Mouse (Mus musculus) kidney, postnatal 36 days (tissue): Measurements from ENCODE around the gene Gm10065.
"Not testable (repeated sequence)": the region's sequence is repeated elsewhere in the genome, so short reads cannot be mapped to it uniquely, and the experiment has no call there.

Experiments
- DNase-seq, 2 experiments: peaks; one replicate each; pipeline ENCODE4 v3.0.0; 2021 to 2022; ENCODE audit warnings: mixed read lengths in 2 of 2

Gene Gm10065

DNA sequence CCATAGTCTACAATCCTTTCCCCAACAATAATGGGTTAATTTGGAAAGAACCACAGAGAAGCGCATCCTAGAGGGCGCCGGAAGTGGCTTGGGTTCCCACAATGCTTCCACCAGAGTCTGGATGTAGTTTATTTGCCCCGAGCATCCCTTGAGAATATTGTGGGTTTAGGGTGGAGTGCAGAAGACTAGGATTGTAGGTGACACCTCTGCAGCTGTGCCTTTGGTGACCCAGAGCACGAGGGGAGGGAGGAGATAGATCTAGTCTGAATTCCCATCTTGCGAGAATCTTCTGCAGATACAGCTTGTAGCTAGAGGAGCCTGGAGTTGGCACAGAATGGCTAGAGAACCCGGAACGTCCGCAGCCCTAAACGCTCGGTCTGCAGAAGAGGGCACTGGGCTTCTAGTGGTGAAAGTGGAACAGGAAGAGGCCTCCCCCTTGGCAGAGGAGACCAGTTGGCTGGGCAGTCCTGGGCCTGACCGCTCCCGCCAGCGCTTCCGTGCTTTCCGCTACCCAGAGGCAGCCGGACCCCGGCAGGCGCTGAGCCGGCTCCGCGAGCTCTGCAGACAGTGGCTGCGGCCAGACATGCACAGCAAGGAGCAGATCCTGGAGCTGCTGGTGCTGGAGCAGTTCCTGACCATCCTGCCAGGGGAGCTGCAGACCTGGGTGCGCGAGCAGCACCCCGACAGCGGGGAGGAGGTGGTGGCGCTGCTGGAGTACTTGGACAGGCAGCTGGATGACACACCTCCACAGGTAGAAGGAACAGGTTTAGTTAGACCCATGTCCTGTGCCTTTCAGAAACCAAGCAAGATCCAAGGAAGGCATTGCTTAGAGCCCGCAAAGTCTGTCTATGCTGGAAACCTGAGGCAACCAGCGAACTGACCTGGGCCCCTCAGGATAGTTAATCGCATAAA is at the start of gene Gm10065, which contains the start of gene Zkscan4:
Gene Gm10065 (minus strand): TSS at position 683 of the 912 bp plus-strand sequence.
Gene Zkscan4 (plus strand): TSS at position 149 of the 912 bp plus-strand sequence.
- peak; percentile 63 to 72 for DNase-seq

DNA sequence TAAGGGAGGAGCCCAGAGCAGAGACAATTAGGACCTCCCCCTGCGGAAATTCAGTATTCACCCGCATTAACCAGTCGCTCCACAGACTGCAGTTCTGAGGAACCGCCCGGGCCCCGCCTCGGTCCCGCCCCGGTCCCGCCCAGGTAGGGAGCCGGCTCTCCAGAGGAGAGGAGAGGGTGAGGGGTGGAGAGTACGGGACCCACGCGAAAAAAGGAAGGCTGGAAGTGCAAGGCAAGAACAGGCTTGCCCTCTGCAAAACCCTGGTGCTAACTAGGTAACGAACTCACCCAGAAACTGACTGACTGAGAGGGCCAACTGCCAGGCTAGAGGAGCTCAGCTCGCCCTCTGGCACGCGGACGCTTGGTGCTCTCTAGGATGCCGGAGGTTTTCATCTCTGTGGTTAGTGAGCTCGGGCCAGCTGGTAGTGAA is 27.0 kb upstream of the Gm10065 start:
- DNase-seq: peak; percentile 85 to 91

DNA sequence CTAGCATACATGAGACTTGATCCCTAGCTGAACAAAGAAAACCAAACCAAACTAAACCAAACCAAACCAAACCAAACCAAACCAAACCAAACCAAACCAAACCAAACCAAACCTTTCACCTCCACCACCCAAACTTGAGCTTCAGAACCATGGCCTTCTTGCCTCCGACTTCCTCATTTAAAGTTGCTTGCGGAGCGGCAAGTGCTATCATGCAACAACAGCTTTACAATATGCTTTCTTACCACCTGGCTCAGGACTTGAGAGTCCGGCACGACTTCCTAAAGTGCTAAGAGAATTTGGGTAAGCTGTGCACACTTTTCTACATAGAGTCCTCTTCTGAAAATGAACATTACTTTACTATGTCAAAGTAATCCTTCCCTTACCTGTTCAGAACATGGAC is 23.1 kb upstream of the Gm10065 start:
- DNase-seq: no peak

DNA sequence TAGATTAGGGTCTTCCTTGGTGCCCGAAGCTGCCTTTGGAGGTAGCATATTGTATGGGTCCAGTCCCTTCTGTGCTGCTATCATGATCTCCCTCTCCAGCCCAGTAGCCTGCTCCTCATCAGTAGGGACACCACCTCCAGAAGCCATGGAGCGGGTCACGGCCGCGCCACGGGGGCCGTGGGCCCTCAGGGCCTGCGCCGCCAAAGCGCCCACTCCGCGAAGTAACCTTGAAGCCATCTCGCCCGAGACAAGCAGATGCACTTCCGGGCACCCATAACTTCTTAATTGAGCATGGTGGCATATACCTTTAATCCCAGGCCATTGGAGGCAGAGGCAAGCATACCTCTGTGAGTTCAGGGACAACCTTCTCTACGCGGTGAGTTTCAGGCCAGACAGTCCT is 21.9 kb upstream of the Gm10065 start, which contains the start of gene Gm11273:
Gene Gm11273 (minus strand): TSS at position 237 of the 400 bp plus-strand sequence.
- DNase-seq: not testable (repeated sequence)

DNA sequence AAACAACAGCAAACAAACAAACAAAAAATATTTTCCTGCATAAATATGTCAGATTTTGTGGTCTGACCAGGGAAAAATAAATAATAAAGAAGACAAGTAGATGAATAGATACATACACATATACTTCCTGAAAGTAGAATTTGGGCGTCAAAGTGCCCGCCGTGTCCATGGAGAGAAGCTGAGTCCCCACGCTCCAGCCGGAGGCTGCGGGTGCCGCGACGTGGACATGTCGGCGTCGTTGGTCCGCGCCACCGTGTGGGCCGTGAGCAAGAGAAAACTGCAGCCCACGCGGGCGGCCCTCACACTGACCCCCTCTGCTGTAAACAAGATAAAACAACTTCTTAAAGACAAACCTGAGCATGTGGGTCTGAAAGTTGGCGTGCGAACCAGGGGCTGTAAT is 15.8 kb upstream of the Gm10065 start, which contains the start of gene AK157302:
Gene AK157302 (plus strand): TSS at position 144 of the 400 bp plus-strand sequence.
- peak; percentile 8 to 29 for DNase-seq

DNA sequence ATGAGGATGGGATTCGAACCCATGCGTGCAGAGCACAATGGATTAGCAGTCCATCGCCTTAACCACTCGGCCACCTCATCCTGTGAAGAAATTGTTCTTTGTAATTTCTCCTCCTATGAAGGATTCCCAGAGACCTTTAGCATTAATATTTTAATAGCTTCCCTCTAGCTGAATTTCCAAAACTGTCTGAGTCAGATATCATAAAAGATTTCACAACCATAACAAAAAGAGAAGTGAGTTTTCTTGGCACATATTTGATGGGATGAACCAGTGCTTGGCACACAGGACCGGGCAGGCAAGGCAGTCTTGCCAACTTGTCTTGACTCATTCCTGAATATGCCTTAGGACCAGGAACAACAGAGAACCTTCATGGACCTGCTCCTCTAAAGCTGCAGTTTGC is 13.6 kb upstream of the Gm10065 start:
- DNase-seq: no peak

DNA sequence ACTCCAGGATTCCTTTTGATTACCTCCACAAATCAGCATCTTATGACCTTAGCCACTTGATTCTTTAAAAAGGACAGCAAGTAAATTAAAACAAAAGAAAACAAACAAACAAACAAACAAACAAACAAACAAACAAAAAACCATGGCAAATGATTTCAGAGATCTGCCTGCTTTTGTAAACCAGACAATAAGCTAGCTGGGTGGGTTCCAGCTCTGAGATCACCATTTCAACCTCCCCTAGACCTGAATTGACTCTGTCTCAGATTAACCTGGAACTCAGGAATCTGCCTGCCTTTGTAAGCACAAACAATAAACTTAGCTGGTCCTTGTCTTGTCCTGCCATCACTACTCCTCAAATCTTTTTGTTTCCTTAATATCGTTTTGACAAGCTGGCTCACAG is 7.6 kb upstream of the Gm10065 start:
- no peak for DNase-seq

DNA sequence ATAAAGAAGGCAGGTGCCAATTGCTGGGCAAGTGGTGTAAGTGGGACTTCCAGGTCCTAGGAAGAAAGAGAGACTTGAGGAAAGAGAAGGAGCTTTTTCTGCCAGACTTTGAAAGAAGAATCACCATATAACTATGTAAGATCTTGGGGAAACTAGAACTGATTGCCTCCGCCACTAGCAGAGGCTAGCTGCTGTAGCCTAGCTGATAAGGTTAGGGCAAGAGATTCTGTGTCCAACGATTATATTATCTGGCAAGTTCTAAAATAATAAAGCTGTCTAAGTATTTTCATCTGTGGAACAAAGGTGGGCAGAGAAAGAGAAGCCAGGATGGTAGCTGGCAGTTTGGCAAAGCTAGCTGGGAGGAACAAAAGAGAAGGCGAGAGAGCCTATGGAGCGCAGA is 6.8 kb downstream of the Gm10065 start:
- DNase-seq: no peak

DNA sequence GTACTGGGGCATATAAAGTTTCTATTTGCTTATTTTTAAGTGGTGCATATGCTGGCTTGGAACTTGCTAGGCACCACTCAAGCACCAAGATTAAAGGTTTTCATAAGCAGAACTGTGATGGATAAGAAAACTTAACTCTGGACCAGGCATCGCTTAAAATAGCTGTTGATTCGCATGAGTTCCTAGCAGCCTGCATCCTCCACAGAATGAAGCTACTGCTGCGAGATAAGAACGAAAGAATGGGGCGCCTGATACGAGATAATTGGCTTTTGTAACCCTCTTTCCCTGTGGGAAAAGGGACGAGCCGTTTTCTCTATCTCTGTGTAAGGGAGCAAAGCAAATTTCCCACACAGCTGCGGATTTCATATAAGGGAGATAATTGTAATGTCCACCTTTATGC is 10.1 kb downstream of the Gm10065 start:
- no peak for DNase-seq

DNA sequence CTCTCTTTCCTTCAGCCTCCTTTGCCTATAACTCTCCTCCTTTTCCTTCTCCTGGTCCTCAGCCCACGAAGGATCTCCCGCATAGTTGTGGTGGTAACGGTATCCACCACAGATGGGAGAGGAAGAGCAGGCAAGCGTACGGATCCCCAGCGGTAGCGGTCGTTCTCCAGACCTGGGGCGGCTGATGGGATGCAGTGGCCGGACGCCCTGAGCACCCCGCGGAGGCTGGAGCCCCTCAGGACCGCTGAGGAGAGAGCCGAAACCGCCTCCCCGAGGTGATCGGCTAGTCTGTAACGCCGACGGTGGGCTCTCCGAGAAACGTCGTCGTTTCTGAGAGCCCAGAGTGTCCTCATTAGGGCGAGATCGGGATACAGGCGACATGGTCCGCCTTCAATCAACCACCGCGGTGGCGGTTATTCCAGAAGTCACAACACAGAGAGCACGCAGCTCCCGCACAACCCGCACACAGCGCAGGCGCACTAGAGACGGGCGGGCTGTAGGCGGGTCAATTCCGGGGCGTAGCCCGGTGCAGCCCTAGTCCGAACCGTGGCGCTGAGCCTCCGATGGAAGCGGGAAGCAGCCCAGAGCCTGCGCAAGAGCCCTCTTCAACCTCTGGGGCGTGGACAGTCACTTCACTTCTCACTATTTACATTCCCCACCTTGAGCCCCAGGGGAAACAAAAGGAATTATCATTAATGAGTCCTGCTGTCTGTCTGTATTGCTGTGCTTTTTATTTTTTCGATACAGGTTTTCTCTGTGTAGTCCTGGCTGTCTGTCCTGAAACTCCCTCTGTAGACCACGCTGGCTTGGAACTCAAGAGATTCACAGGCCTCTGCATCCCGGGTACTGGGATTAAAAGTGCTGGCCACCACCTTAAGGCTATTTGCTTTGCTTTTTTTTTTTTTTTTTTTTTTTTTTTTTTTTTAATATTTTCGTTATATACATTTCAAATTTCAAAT is 10.9 kb downstream of the Gm10065 start, which contains the start of gene Nkapl:
Gene Nkapl (minus strand): TSS at position 449 of the 959 bp plus-strand sequence.
- peak; percentile 82 to 91 for DNase-seq

DNA sequence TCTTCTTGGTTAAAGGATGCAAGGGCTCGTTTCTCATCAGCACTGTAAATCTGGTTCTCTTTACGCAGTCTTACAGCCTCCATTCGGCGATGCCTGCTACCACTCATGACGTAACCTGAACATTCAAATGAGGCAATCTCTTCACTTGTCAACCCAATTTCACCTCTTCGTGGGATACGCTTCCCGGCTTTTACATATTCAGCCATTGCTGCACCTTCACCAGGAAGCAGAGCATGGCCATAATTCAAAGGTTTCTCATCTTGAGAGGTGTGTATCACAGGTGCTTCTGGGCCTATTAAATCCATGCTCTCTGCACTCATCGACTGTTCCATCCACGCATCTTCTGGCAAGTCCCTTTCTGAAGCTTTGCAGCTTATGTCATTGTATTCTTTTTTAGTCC is 11.9 kb downstream of the Gm10065 start:
- no peak for DNase-seq

DNA sequence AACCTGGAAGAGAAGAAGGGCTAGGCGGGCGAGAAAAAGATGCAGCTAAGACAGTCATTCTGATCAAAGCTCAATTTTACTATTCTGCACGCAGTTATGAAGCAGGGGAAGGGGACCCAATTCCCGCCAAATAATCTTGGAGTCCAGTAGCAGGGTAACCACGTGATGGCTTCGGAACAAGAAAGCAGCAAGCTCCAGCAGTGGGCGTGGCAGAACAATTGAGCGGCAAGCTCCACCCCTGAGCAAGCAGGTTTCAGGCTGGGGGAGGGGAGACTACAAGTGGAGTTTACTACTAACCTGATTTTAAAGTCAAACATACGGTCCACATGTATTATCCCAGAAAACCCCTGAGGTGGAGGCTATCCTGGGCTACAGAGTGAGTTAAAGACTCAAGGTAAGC is 16.7 kb downstream of the Gm10065 start:
- DNase-seq: not testable (repeated sequence)

DNA sequence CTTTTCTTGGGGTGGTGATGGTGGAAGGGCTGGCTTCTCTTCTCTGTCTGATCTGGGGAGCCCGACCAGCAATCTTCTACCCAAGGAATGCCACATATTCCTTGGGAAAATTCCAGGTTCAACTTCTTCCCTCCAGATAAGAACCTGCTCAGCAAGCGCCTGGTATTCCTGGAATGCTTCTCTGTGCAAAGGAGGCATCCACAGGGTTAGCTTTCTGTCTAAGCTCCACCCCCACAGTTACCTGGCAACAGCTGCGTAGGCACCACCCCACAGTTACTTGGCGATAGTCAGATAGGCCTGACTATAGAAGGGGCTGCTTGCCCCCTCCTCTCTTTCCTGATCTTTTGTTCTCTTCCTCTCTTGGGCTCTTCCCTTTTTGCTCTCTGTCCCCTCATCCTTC is 22.9 kb downstream of the Gm10065 start:
- DNase-seq: peak in 1 of 2 experiments; percentile 21

DNA sequence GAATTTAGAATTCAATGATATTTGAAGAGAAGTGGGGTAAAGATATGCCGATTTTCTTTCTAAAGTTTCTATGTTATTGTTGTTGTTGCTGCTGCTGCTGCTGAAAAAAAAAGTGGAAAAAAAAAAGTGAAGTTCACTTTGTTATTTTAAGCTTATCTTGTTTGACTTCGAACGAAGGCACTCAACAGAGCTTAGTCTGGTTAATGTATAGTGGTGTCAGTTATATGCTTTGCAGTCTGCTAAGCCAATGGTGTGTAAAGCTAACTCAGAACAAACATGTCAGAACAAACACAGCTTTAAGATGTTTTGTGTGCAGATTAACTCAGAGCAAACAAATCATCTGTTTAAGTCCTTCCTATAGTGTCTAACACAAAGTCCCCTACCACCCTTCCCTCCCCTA is 25.1 kb downstream of the Gm10065 start:
- DNase-seq: no peak

DNA sequence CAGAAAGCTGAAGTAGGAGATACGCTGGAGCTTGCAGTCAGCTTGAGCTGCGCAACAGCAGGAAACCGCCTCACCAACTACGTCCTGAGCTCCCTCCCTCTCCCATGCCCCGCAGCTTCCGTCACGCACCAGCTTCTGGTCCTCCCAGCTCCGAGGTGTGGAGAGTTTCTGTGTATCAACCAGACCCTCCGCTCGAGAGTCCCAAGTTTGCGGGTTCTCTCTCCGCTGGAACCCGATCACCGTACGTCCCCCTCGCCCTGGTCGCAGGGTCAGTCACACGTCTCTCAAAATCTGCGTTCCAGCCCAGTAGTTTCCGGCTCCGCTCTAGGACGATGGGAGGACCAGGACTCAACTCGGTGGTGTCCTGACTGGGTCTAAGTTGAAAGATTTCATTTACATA is 25.8 kb downstream of the Gm10065 start, which contains the start of gene Zscan26:
Gene Zscan26 (minus strand): TSS at position 282 of the 400 bp plus-strand sequence.
- DNase-seq: peak; percentile 89

DNA sequence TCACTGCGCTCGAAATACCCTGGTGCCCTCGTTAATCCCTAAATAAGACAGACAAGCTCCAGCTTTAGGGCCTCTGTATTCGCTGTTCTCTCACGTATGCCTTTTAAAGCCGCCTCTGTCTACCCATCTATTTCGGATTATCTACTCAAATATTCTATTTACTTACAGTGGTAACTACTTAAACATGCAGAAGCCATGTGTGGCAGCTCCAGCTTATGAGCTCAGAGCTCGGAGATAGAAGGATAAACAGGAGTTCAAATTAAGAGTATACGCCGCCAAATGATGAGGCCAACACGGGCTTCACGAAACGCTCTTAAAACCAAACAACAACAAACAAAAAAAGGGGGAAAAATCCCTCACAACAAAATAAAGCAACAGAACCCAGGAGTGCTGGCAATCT is 26.2 kb downstream of the Gm10065 start:
- no peak for DNase-seq

DNA sequence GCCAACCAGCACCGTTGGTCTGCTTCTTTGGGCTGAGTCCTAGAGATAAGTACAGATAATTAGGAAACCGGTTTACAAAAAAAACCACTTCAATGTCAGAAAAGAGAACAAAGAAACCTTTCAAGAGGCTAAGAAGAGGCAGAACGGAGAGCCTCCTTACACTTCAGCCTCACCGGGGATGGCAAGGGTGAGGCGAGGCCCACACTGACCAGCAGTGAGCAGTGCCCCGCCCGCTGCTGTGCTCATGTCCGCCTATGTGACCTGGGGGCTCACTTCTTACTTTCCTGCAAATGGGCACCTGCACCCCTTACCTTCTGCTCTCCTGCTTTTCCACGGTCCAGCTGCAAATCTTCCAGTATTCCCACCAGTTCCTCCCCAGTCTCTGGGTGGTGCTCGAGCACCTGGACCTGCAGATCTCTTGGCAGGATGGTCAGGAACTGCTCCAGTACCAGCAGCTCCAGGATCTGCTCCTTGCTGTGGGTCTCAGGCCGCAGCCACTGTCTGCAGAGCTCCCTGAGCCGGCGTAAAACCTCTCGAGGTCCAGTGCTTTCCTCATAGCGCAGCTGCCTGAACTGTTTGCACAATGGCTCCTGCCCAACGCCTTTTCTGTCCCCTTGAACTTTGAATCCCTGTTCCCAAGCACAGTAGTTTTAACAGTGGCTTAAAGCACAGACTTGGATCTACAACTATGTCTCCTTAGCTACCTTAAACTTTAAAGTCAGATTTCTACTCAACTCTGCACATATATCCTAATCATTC is 31.2 kb downstream of the Gm10065 start:
- DNase-seq: peak; percentile 10 to 30

DNA sequence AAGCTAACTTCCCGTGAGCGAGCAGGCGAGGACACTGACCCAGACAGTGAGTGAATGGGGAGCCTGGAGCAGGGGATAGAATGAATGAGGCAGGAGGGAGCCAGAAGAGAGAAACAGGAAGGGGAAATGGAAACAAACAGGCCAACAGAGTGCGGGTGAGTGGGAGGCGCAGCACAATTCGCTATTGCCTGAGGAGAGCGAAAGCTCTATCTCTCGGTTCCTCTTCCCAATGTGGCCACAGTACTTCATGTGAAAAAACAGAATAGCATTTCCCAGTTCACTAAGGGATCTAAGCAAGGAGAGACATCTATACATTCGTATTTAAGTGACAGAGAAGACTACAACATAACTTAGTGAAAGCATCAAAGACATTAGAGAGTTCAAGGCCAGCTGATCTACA is 32.4 kb downstream of the Gm10065 start:
- no peak for DNase-seq

DNA sequence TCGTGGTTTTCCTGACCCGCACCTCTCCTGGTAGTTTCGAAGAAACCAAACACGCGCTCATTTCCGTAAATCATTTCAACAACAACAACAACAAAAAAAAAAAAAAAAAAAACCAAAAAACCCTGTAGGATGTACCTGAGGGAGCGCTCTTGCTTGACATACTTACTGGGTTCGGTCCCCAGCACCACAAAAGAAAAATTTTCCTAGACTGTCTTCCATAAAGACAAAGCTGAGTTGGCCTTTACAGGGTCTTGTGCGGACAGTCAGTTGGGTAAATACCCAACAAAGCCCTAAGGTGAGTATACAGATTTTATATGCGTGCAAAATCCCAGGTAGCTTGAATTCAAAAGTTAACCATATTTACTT is 38.1 kb downstream of the Gm10065 start:
- no peak for DNase-seq

DNA sequence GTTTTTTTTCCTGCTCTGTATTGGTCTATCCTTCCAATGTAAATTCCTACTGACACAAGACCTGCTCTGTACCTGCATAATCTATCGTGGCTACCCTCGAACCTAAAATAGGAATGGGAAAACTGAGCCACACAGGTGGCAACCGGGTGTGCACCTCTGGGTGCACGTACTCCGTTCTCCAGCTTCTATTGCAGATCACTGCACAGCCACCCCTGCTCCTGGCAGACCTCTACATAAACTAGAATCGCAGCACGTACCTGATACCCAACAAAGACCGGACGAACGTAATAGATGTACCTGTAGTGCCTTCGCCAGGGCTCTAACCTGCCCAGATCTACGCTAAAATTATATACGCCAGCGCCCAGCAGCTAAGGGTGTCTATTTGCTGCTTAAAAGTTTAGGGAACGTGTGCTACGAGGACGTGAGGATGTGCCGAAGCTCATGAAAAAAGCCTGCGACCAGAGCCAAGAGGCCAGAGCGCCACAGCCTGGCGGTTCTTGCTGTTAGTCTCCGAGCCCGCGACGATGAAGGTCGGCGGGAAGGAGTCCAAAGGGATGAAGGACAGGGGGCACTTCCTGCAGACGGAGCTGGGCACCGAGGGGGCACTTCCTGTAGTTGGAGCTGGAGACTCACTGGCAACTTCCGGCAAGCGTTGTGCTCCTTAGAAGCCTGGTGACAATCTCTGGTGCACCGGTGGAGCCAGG is 38.6 kb downstream of the Gm10065 start, which contains the start of gene Pgbd1:
Gene Pgbd1 (minus strand): TSS at position 556 of the 704 bp plus-strand sequence.
- DNase-seq: peak; percentile 69 to 79

DNA sequence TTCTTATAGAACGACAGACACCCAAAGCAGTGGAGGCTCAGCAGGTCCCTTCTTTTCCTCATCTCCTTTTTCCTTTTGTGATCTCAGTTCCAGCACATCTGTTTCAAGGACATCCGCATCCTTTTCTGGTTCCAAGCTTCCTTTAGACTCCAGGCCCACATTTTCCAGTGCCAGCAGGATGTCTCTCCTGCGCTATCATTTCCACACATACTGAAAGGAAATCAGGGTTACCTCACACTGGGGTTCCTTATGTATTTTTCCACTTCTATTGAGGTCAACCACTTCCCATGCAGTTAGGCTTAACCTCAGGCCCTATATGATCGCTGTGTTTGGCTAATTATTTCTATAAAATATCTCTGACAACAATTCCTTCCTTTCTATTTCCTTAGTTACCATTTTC is 43.8 kb downstream of the Gm10065 start:
- DNase-seq: no peak
